Mouse (Mus musculus) layer of hippocampus, postnatal 10 days (tissue): ENCODE results near the gene Mapk8ip1. TPM values are rescaled to one million over a fixed set of nuclear protein-coding genes. Genes with fewer than 3 reads are reported as not detected.
"Not testable (repeated sequence)": the region's sequence is repeated elsewhere in the genome, so short reads cannot be mapped to it uniquely, and the experiment has no call there.

Source experiments
- DNase-seq, 2 experiments: peaks; one replicate each; pipeline ENCODE4 v3.0.0; 2021; ENCODE audit warnings: low spot score in 2 of 2
- total RNA-seq, 2 experiments: library from RNA; stranded (reverse); gene quantifications; 2 replicates each; pipeline ENCODE4 v1.2.3; 2021

The Mapk8ip1 gene
- total RNA-seq, 2 experiments from 2014 or later: 385 to 403 TPM

- DNase-seq: no peak
These were observed 25.4 kb upstream of the Mapk8ip1 start for GRCm38 (mm10) chr2:92426426-92426825.

GRCm38 (mm10) chr2:92425366-92425765 is 24.3 kb upstream of the Mapk8ip1 start:
- DNase-seq: no peak

- DNase-seq: peak; percentile 46 to 50
These were observed 23.6 kb upstream of the Mapk8ip1 start for GRCm38 (mm10) chr2:92424462-92425308.

- peak; percentile 82 to 88 for DNase-seq
These were observed 22.8 kb upstream of the Mapk8ip1 start for GRCm38 (mm10) chr2:92423702-92424461.

GRCm38 (mm10) chr2:92423156-92423555 is 22.1 kb upstream of the Mapk8ip1 start:
- no peak for DNase-seq

DNA sequence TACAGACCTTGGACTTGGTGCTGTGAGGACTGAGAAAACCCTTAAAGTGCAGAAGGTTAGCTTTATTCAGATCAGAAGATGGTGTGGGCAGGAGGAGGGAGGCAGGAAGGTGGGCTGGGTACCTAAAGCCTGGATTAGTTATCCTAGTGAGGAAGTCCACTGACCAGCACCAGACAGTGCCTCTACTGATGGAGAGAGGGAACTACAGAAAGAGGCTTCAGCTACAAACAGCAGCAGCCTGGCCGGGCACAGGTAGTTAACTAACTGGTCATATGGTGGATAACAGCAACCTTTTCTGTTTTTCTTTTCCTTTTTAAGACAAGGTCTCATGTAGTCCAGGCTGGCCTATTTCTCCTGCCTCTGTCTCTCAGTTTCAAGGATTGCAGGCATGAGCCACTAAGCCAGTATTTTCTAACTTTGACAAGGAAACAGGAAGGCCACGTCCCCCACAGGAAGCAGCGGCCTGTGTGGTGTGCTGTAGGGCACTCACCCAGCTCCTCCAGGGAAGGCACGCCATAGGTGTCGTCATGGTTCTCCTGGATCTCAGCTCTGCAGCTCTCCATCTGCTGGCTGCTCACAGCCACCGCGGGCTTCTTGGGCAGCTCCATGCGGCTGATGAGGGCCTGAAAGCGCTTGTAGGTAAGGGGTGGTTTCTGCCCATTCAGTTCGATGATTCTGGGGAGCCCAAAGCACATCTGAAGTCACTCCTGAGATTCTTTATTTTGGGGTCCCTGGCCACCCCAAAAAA is 21.5 kb upstream of the Mapk8ip1 start:
- DNase-seq: no peak

DNA sequence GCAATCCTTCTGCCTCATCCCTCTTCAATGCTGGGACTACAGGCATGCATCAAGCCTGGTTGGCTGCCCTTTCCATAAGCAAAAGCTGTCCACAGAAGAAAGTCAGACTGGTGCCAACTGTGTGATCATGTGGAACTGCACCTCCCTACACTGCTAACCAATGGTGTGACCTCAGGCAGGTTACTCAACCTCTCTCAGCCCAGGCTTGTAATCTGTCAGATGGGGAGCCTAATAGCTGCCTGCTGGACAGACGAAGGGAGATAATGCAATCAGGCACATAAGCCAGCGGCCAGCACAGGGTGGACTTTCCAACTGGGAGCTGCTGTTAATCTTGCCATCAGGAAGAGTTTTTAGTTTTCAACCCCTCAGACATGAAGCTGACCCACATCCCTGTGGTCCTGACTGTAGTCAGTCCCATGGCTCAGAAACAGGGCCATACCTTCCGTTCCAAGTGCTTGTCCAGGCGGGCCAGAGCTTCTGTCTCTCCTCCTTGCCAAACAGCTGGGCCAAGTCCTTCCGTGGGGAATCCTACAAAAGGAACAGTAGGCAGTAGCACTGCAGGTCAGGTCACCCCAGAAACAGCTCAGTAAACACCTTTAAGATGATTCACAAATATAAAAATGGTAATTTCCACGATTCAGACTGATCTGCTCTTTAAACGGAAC is 20.8 kb upstream of the Mapk8ip1 start:
- no peak for DNase-seq

GRCm38 (mm10) chr2:92411705-92412104 is 10.6 kb upstream of the Mapk8ip1 start:
- no peak for DNase-seq

GRCm38 (mm10) chr2:92408309-92409045 is 7.4 kb upstream of the Mapk8ip1 start:
- no peak for DNase-seq

- DNase-seq: no peak
These were observed 4.6 kb upstream of the Mapk8ip1 start for GRCm38 (mm10) chr2:92405687-92406086.

DNA sequence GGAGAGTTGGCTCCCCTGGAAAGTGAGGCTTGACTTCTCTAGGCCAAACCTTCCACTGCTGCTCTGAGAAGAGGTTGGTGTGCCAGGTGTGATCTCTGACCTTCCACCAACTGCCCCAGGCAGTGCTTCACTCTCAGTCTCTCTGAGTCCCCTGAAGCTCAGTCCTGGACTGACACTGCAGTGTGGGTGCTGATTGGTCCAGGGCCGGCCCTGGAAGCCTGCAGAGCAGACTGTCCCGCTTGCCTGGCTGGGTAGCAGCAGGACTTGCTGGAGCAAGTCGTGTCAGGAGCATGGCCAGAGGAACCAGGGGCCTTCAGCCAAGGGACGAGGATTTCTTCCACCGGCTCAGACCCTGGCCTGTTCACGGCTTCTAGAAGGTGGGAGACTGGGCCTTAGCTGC is 3.7 kb upstream of the Mapk8ip1 start:
- DNase-seq: no peak

DNA sequence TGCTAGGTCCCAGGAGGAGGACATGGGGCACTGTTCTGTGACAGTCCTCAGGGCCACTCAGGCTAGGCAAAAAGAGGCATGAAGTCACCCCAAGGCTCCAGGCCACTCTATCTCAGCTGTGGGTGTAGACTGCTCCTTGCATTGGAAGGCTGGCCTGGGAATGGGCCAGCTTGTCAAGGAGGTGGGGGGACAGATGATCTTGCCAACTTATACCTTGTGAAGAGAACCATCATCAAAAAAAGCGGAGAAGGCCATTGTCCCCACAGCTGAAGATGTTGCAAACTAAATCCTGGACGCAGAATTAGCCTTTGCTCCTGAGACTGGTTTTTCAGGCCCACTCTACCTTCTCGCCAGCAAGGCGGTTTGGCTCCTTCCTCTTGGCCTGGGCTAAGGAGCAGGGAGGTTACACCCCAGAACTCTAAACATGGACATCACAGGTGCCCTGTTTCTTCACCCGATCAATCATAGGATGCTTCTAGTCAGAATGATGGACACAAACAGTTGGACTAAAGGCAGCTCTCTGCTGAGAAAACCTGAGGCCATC is 2.8 kb upstream of the Mapk8ip1 start:
- no peak for DNase-seq

DNA sequence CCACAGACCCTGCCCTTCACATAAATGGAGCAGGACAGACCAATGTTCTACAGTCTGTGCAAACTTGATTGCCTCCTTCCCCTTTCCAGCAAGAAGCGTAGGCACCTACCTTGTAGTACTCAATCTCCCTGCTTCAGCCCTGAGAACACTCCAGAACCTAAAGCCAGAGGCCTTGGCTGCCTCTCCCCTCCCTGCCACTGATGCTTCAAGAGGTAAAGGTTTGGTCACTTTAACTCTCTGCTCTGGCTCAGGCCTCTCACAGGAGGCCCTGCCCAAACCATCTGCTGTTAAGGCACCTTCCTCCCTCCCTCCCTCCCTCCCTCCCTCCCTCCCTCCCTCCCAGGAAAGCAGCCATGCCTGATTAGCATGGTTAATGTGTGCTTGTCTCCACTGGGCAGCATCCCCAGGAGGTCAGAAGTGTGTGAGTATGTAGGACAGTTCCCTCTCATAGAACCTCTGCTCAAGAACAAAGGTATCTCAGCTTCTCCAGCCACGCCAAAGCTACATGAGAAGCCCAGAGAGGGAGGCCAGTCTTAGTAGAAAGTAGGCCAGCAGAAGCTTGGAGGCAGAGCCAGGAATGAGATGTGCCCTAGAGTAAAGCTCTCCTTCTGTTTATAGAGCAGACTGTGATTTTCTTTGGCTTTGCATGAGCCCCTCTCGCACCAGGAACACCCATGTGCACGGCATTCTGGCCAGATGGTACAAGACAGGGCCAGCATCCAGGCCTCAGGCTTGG is 1.7 kb upstream of the Mapk8ip1 start:
- DNase-seq: no peak

DNA sequence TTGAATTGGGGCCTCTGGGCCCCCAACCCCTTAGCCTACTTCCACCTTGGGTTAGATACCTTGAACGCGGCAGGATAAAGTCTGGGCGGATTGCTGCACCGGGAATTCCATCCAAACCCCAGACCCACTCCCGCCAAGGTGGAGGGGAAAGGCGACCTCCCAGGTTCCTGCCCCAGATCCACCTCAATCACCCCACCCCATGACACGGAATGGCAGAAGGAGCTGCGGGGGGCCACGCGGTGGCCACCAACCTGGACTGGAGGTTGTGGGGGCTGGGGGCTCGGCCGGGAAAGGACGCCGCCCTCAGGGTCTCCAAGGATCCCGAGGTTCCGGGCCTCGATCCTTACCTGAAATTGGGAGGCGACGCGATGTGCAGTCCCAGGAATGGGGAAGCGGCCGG is 381 bp downstream of the Mapk8ip1 start:
- DNase-seq: no peak

DNA sequence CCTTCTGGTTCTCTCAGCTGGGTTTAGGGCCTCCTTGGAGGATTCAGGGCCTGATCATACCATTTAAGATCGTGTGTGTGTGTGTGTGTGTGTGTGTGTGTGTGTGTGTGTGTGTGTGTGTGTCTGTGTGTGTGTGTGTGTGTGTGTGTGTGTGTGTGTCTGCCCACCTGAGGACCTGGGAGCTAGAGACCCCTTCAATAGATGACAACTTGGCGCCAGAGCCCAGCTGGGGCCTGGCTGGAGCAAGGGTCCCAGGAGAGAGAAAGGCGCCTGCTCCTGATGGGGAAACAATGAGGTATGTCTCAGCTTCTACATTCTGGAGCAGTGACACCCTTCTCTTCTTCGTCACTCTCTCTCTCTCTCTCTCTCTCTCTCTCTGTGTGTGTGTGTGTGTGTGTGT is 1.2 kb downstream of the Mapk8ip1 start:
- DNase-seq: not testable (repeated sequence)

GRCm38 (mm10) chr2:92397436-92397835 is 3.6 kb downstream of the Mapk8ip1 start:
- DNase-seq: no peak

DNA sequence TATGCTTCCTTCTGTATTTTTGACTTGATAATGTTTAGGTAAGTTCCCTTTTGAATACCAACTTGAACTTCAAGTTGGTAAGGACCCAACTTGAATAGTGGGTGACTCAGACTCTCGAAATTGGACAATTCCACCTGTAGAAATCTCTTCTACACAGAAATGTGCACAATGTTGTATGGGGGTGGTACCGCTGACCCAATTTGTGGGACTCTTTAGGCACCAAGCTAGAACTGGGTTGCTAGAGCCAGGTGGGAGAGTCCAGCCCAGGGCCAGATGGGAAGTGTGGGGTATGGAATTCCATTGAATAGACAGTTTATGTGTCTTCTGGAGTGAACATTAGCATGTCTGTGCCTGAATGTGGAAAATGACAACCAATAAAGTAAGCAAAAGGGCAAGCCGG is 5.5 kb downstream of the Mapk8ip1 start:
- no peak for DNase-seq

DNA sequence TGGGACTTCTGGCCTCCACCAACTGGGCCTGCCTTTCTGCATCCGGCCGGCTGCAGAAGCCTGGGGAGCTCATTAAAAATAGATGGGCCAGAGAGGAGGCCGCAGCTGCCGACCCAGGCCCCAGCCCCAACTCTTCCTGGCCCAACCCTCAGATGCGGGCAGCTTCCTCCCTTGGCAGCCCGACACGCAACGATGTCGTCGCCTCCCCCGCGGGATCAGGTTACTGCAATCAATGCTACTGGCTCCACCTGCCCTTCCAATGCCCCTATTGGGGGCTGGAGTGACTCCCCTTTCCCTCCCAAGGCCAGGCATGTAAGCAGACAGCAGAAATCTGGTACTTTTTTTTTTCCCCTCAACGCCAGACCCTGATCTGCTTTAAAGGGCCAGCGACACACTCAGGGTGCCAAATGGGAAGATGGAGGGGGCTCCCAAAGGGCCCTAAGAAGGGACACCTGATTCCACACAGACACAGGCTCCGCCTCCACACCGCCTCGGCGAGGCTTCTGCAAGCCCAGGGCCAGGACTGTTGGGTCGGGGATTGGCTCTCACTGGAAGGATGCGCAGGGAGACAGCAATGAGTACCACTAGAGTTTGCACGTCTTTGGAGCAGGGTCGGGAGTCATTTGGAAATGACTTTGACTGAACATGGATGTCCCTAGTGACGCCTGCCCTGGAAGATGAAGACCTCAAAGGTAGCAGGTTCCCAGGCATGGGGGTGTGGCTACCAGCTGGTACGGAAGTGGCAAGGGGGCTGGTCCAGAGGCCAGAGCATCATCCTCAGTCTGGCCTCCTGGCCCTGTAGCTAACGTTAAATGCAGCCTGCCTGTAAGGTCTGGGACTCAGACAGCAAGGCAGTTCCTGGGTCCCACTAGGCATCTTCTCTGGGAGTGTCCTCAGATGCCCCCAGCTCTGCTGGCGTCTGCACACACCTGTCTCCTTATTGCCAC is 8.5 kb downstream of the Mapk8ip1 start:
- DNase-seq: peak in 1 of 2 experiments; percentile 55
